In genomic region chr1:38128919-38129436, GRCm38 (mm10) we compare ENCODE assay signal across 8 mouse cellular contexts. TPM values are rescaled to one million over a fixed set of nuclear protein-coding genes. Genes with fewer than 3 reads are reported as not detected.
DNase-seq lines count a peak whose midpoint lies in the region; ATAC-seq and TF ChIP-seq lines count a peak whose summit lies in the region.

No protein-coding gene starts in this region.

- H3K4me1 ChIP-seq in kidney, adult 2 months (ENCODE audit: control insufficient read depth, insufficient read depth, low read length): peaks cover 7% of the 10 kb centered on the region; the same call in 1 of the 2 replicates
- H3K4me1 ChIP-seq in limb, embryonic 15.5 days: peaks cover 13% of the 10 kb centered on the region
- H3K4me1 ChIP-seq in midbrain, postnatal 0 days (ENCODE audit: insufficient read depth, low read length): peaks cover 8% of the 10 kb centered on the region; the same call in 1 of the 2 replicates

- WGBS in kidney, adult 2 months: under 1% methylated on average over 68 of the region's 68 CpGs
- under 1% methylated on average over 67 of the region's 68 CpGs for WGBS in limb, embryonic 15.5 days
- WGBS in midbrain, postnatal 0 days: under 1% methylated on average over 29 of the region's 68 CpGs

- no peaks in the 10 kb centered on the region for H3K9me3 ChIP-seq in limb, embryonic 15.5 days
- H3K9me3 ChIP-seq in midbrain, postnatal 0 days (ENCODE audit: low read length): no peaks in the 10 kb centered on the region

- no peaks in the 10 kb centered on the region for H3K27me3 ChIP-seq in kidney, adult 2 months (replicated peaks; ENCODE audit: control insufficient read depth, insufficient read depth, low read length)
- no peaks in the 10 kb centered on the region for H3K27me3 ChIP-seq in limb, embryonic 15.5 days
- no peaks in the 10 kb centered on the region for H3K27me3 ChIP-seq in midbrain, postnatal 0 days (ENCODE audit: insufficient read depth, low read length)

- peak; percentile 18 to 45 for DNase-seq in urinary bladder, adult 18-20 months (ENCODE audit: low spot score in 2 of 2)
- no peak for DNase-seq in urinary bladder, postnatal 10 days (ENCODE audit: low spot score)
- DNase-seq in embryo, embryonic 9.5 days (ENCODE audit: extremely low spot score): peak; percentile 49
- DNase-seq in heart, adult 11 months: peak; percentile 97
- DNase-seq in kidney, adult 2 months: peak; percentile 71
- peak; percentile 32 for DNase-seq in midbrain, postnatal 0 days (ENCODE audit: low spot score)
- peak; percentile 31 to 47 for DNase-seq in spleen, postnatal 14 days (ENCODE audit: low spot score in 2 of 2)

- ATAC-seq in limb, embryonic 15.5 days (ENCODE audit: insufficient number of reproducible peaks, low FRiP score, low TSS enrichment, low read depth): peak; percentile 17; the same call in 1 of the 2 replicates
- ATAC-seq in midbrain, postnatal 0 days (ENCODE audit: low FRiP score): no peak; the same call in 1 of the 2 replicates

- peak overlapping the region; percentile 74 for H3K4me3 ChIP-seq in kidney, adult 2 months (ENCODE audit: insufficient read depth, low read depth, low read length)
- H3K4me3 ChIP-seq in limb, embryonic 15.5 days: peak overlapping the region; percentile 80
- H3K4me3 ChIP-seq in midbrain, postnatal 0 days (ENCODE audit: low read depth, low read length): peak overlapping the region; percentile 58

- peak overlapping the region; percentile 68 for H3K4me2 ChIP-seq in limb, embryonic 15.5 days
- peak overlapping the region; percentile 89 for H3K4me2 ChIP-seq in midbrain, postnatal 0 days (ENCODE audit: low read depth, low read length, poor library complexity, severe bottlenecking)

- H3K36me3 ChIP-seq in kidney, adult 2 months (ENCODE audit: control insufficient read depth, insufficient read depth, low read length): no peaks in the 10 kb centered on the region
- H3K36me3 ChIP-seq in limb, embryonic 15.5 days: no peaks in the 10 kb centered on the region
- no peaks in the 10 kb centered on the region for H3K36me3 ChIP-seq in midbrain, postnatal 0 days (ENCODE audit: insufficient read depth, low read length)

- H3K27ac ChIP-seq in kidney, adult 2 months (ENCODE audit: insufficient read depth, low read depth, low read length): peak overlapping the region; percentile 57
- peak overlapping the region; percentile 88 for H3K27ac ChIP-seq in limb, embryonic 15.5 days
- peak overlapping the region; percentile 90 for H3K27ac ChIP-seq in midbrain, postnatal 0 days (ENCODE audit: low read depth, low read length)

- TF ChIP-seq POLR2A in kidney, adult 2 months (IDR thresholded peaks at IDR 0.05; ENCODE audit: low read depth, low read length): no peak

- TF ChIP-seq CTCF in kidney, adult 2 months (conservative IDR thresholded peaks at IDR 0.05; ENCODE audit: insufficient read depth, insufficient read length, low read depth, low read length): no peak
- no peak for TF ChIP-seq CTCF in midbrain, postnatal 0 days (IDR thresholded peaks at IDR 0.05)

- H3K9ac ChIP-seq in limb, embryonic 15.5 days: peak overlapping the region; percentile 83
- peak overlapping the region; percentile 84 for H3K9ac ChIP-seq in midbrain, postnatal 0 days (replicated peaks; ENCODE audit: low read length, poor library complexity, severe bottlenecking)

RNA-seq across cellular contexts. Expression of gene Rev1, which starts 0.6 kb away (rescaled TPM):
- polyA plus RNA-seq in kidney, adult 2 months (2012; rRNA removed): 7.7 and 8.4 TPM in 2 replicates
- 20.1 and 24.0 TPM in 2 replicates for polyA plus RNA-seq in limb, embryonic 15.5 days (2015; fragmentation: Nextera tagmentation; extraction: Ambion mirVana)
- 32.6 and 40.8 TPM in 2 replicates for total RNA-seq in midbrain, postnatal 0 days (2014; rRNA removed)
- polyA plus RNA-seq in midbrain, postnatal 0 days (2015; fragmentation: Nextera tagmentation; extraction: Ambion mirVana): 26.4 and 28.0 TPM in 2 replicates
